Mouse (Mus musculus) kidney, postnatal 14 days (tissue): ENCODE results near the gene Vps54.
"Not testable (repeated sequence)": the region's sequence is repeated elsewhere in the genome, so short reads cannot be mapped to it uniquely, and the experiment has no call there.

Source experiments
- DNase-seq: peaks from one replicate; pipeline ENCODE4 v3.0.0; 2022; ENCODE audit warnings: mixed read lengths

Gene Vps54

DNA sequence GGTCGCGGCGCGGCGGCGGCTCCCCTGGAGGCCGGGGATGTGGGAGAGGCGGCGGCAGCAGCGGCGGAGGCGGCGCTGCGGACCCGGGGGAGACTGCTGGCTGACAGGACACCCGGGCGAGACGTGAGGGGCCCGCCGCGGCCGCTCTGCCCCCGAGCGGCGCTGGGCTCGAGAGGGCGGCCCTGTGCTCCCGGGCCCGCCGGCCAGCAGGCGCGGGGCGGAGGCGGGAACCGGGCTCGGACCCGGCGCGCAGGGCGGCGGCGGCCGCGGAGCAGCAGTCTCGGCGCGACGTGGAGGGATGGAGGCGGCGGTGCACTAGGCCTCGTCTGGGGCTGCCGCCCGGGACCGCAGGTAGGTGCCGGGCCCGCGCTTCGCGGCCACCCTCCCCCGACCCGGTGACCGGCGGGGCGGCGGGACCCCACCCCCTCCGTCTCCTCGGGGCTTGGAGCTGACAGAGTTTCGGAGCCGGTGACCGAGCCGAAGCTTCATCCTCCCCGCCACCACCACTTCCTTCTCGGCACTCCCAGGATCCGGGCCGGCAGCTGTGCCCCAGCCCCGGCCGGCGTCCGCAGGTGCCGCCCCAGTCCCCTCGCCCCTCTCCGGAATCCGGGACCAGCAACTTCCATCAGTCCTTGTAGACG is at the start of gene Vps54:
Gene Vps54 (plus strand): TSS at position 261 of the 641 bp plus-strand sequence.
- DNase-seq: peak; percentile 75

DNA sequence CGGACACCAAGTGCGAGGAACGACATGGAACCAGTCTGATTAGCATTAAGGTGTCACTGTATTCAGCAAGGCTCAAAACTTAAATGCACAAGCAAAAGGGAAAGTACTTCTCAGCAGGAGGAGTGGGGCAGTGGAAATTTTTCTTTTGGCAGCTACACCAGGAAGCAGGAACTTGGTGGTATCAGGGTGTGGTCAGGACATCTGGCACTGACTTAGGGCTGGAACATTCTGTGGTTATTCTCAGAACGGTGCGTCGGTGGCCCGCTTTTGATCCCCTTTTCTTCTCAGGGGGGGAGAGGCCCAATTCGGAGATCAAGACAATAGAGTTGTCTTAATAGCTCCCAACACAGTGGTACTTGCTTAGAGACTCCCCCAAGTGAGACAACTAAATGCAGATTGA is 47.3 kb upstream of the Vps54 start:
- not testable (repeated sequence) for DNase-seq

DNA sequence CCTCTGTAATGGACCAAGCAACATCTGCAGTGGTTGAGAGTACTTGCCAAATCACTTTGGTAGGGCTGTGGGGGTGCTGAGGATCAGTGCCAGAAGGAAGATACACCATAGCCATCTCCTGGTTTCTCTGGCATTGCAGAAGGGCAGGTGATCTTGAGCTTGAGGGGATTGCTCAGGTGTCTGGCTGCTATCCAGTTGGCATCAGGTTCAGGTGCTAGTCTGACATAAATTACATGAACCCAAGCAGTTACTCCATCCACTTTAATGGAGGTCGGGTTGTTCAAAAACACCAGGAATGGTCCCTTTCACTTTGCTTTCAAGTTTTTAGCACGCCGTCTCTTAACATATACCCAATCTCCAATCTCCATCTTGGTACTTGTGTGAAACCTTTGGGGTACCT is 44.2 kb upstream of the Vps54 start:
- DNase-seq: no peak

GRCm38 (mm10) chr11:21209046-21209445 is 30.0 kb upstream of the Vps54 start:
- no peak for DNase-seq

DNA sequence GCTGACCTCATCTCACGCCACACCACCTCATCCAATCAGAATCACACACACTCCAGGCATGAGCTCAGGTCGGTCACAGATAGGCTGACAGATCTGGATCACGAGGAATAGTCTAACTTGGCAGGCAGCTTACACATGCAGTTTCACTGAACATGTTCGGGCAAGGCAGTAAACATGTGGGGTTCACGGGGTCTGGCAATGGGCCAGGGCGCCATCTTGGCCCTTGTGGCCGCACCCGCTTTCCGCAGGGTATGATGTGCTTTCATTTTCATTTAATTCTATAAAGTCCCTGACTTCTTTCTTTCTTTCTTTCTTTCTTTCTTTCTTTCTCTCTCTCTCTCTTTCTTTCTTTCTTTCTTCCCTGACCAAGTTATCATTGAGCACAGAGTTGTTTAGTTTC is 29.4 kb upstream of the Vps54 start:
- DNase-seq: not testable (repeated sequence)

DNA sequence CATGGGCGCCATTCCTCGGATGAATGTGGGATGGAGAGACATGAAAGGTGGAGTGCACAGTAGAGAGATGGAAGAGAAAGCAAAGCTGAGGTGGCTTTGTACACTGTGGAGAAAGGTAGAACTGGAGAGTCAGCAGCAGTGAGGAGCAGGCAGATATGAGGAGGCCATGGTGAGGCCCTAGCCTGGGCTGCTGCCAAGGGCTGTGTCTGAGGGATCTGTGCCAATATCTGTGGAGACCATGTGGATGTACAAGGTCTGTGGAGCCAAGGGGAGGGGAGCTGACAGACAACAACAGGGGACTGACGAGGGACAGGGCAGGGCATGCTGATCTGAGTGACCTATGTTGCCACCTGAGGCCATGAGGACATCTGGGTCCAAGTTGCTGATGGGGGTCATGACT is 21.7 kb upstream of the Vps54 start:
- DNase-seq: no peak

- no peak for DNase-seq
These were observed 19.8 kb upstream of the Vps54 start for GRCm38 (mm10) chr11:21219281-21219680.

- no peak for DNase-seq
These were observed 19.1 kb upstream of the Vps54 start for GRCm38 (mm10) chr11:21219851-21220587.

GRCm38 (mm10) chr11:21220754-21221153 is 18.3 kb upstream of the Vps54 start:
- no peak for DNase-seq

DNA sequence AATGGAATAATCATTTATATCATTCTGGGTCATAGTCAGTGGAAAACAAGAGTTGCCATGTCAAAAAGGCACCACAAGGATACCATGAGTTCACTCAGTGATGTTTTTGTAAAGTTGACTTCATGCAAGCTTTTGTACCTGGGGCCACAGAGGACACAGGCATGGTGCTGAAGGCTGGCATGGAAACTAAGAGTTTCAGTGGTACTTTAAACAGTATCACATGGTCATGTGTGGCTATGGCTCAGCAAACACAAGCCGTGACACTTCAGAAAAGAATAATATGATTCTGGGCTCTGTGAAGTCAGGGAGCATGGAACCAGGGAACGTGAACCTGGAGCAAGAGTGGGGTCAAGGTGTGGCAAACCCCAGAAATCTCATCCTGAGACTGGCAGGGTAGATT is 17.7 kb upstream of the Vps54 start:
- no peak for DNase-seq

DNA sequence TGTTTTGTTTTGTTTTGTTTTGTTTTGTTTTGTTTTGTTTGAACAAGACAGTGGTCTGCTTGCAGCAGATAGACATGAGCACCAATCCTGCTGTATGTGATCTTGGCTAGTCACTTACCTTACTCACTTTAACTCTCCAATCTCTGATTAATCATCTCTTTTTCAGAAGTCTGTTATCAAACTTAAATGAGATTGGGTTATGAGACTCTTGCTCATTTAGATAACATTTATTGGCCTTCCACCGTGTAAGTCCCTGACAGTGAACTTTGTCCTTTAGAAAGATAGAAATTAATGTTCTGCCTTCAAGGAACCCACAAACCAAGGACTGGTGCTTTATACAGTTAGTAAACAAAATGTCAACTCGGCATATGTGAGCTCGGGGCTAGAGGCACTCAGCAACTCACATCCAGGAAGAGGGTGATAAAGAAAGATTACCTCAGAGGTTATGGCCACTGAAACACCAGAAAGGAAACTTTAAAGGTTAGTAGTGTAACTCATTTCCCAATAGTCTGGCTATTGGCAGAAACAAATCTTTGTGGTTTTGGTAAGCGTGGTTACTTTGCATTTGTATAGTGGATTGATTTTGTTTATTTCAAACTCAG is 16.4 kb upstream of the Vps54 start:
- no peak for DNase-seq

GRCm38 (mm10) chr11:21223539-21223938 is 15.5 kb upstream of the Vps54 start:
- no peak for DNase-seq

DNA sequence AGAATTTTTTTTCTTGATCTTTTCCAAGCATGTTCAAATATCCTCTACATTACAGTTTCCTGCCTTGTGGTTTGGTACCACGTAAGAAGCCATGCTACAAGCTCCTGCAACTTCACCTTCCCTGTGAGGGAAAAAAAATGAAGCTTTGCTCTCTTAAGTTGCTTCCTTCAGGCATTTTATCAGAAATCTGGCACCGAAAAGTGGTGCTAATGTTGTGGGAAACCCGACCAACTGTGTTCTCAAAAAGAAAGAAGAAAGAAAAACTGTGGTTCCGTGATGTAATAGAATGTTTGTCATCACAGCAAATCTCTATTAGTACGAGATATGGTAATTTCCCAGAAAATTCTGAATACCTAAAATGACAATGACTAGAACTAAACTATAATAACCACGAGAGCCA is 15.0 kb upstream of the Vps54 start:
- no peak for DNase-seq

- no peak for DNase-seq
These were observed 14.6 kb upstream of the Vps54 start for GRCm38 (mm10) chr11:21224446-21224845.

DNA sequence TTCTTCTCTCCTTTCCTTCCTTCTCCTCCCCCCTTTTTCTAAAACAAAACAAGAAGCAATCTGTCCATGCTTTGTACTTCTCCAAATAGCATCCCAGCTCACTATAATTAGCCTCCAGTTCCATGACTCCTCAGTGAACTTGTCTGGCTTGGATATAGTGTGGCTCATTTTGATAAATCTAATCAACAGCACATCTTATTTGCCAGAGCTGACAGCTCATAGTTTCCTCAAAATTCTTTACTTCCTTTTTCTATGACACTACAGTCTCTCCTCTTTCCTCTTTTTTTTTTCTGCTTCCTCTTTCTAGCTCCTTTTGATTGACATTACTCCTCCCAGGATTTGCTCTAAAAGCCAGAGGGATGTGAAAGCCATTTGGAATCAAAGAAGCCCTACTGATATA is 14.1 kb upstream of the Vps54 start:
- DNase-seq: no peak

GRCm38 (mm10) chr11:21235381-21235780 is 3.7 kb upstream of the Vps54 start:
- DNase-seq: peak; percentile 28

- peak; percentile 42 for DNase-seq
These were observed 3.3 kb upstream of the Vps54 start for GRCm38 (mm10) chr11:21235821-21236220.

- DNase-seq: peak; percentile 46
These were observed 2.1 kb upstream of the Vps54 start for GRCm38 (mm10) chr11:21236996-21237395.

DNA sequence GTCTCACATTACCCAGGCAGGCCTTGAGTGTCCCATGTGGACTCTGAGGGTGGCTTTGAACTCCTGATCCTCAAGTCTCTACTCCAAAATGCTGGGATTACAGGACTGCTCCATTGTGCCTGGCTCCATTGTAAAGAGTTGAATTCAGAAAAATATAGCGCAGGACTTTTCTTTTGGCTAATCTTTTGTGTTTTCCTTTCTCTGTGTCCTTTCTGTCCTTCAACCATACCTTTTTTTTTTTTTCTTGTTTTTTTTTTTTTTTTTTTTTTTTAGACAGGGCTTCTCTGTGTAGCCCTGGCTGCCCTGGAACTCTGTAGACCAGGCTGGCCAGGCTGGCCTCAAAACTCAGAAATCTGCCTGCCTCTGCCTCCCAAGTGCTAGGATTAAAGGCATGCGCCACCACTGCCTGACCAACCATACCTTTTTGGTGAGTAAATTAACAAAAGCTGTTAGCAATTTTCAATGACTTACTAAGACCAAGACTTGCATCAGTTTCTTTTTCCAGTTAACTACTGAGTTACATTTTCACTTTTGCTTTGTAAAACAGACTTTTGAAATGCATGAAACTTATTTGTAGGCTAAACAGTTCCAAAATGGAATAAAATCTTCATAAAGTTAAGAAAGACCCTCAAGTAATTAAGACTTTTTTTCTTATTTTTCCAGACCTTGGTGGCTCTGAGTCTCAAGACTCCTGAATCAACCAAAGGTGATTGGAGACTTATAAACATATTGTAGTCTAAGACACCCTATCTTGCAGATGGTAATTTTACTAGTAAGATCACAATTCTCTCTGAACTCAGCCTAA is 1.4 kb upstream of the Vps54 start:
- DNase-seq: no peak

- DNase-seq: peak; percentile 72
These were observed 631 bp upstream of the Vps54 start for GRCm38 (mm10) chr11:21238279-21239020.

- DNase-seq: no peak
These were observed 855 bp downstream of the Vps54 start for GRCm38 (mm10) chr11:21239763-21240509.

DNA sequence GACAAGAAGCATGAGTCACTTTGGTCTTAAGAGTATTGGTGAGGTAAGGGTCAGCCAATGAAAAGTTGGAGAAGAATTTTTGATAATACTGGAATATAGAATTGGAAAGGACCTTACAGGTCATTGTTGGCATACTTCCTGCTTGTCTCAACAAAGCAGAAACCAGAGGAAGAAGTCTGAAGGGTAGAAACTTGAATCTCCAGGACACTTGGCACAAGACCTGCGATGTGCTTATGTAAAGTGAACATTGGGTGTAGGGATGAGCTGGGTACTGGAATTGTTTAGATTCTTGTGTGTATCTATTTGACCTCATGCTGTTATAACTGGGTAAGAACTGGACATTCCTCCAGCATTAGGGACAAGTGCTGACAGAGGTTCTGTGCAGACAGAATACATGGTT is 2.3 kb downstream of the Vps54 start:
- no peak for DNase-seq
